Mouse (Mus musculus) forebrain, embryonic 11.5 days (tissue): Measurements from ENCODE around the gene Uri1. TPM values are rescaled to one million over a fixed set of nuclear protein-coding genes. Genes with fewer than 3 reads are reported as not detected.

Experiments
- ATAC-seq: fragments of 200-750 bp; cut with Nextera tagmentation; replicated peaks from 2 replicates; pipeline ENCODE4 v1.8.0; 2017; ENCODE audit warnings: moderate TSS enrichment; ENCODE audit not compliant: low FRiP score
- DNase-seq: peaks from one replicate; pipeline ENCODE4 v3.0.0-alpha.2; 2017; ENCODE audit warnings: low spot score
- H3K27ac ChIP-seq: fragments of 300-500 bp; sonication (generic); 2 replicates; pipeline ENCODE4 v1.5.1; 2014; ENCODE audit warnings: low read depth, low read length
- H3K27me3 ChIP-seq: fragments of 300-500 bp; sonication (generic); 2 replicates; pipeline ENCODE4 v1.6.1; 2014; ENCODE audit warnings: mild to moderate bottlenecking, low read length, mixed read lengths; ENCODE audit not compliant: control insufficient read depth, insufficient read depth
- H3K36me3 ChIP-seq: fragments of 300-500 bp; sonication (generic); 2 replicates; pipeline ENCODE4 v1.6.1; 2014; ENCODE audit warnings: mild to moderate bottlenecking, low read length, moderate library complexity, mixed read lengths; ENCODE audit not compliant: control insufficient read depth, insufficient read depth
- H3K4me1 ChIP-seq: fragments of 300-500 bp; sonication (generic); replicated peaks from 2 replicates; pipeline ENCODE4 v1.6.1; 2014; ENCODE audit warnings: low read length, mixed read lengths; ENCODE audit not compliant: control insufficient read depth, insufficient read depth
- H3K4me2 ChIP-seq: fragments of 300-500 bp; sonication (generic); 2 replicates; pipeline ENCODE4 v1.6.1; 2014; ENCODE audit warnings: low read depth, mild to moderate bottlenecking, low read length, moderate library complexity, mixed read lengths; ENCODE audit not compliant: severe bottlenecking
- H3K4me3 ChIP-seq: fragments of 300-500 bp; sonication (generic); 2 replicates; pipeline ENCODE4 v1.5.1; 2014; ENCODE audit warnings: low read depth, low read length
- H3K9ac ChIP-seq: fragments of 300-500 bp; sonication (generic); 2 replicates; pipeline ENCODE4 v1.6.1; 2014; ENCODE audit warnings: low read length
- H3K9me3 ChIP-seq: fragments of 300-500 bp; sonication (generic); 2 replicates; pipeline ENCODE4 v1.6.1; 2016; ENCODE audit warnings: low read length, mixed read lengths; ENCODE audit not compliant: control insufficient read depth
- WGBS: fragments of 180-500 bp; shearing (Covaris S2); extraction: QIAGEN DNeasy Blood & Tissue Kit; methylation state at CpG from one replicate; pipeline ENCODE4 v1.1.7; 2014; 5-methylcytosine and 5-hydroxymethylcytosine counted together
- polyA plus RNA-seq: library from polyadenylated mRNA; unstranded; fragments of >200 nt; fragmentation: Nextera tagmentation; extraction: Ambion mirVana; gene quantifications from 2 replicates; pipeline ENCODE4 v1.2.1, GENCODE M21; 2014

Uri1 gene
- polyA plus RNA-seq, 1 experiment from 2014 or later: 50.5 TPM

GRCm38 (mm10) chr7:38054246-38054645 is 30.9 kb upstream of the Uri1 start:
- no peaks in the 10 kb centered on the region for H3K27me3 ChIP-seq
- H3K4me2 ChIP-seq: no peak overlapping the region
- no peak for ATAC-seq
- no peaks in the 10 kb centered on the region for H3K4me1 ChIP-seq
- no peak overlapping the region for H3K27ac ChIP-seq
- no peak for DNase-seq
- 84% methylated on average over 9 of the region's 9 CpGs for WGBS
- no peaks in the 10 kb centered on the region for H3K9me3 ChIP-seq
- no peaks in the 10 kb centered on the region for H3K36me3 ChIP-seq
- H3K4me3 ChIP-seq: no peak overlapping the region
- H3K9ac ChIP-seq: no peak overlapping the region

GRCm38 (mm10) chr7:38047229-38047628 is 23.9 kb upstream of the Uri1 start:
- H3K27me3 ChIP-seq: no peaks in the 10 kb centered on the region
- peak; percentile 37 for DNase-seq
- no peak overlapping the region for H3K4me3 ChIP-seq
- no peak overlapping the region for H3K27ac ChIP-seq
- H3K9ac ChIP-seq: no peak overlapping the region
- ATAC-seq: no peak
- H3K9me3 ChIP-seq: no peaks in the 10 kb centered on the region
- H3K4me2 ChIP-seq: no peak overlapping the region
- no peaks in the 10 kb centered on the region for H3K36me3 ChIP-seq
- no peaks in the 10 kb centered on the region for H3K4me1 ChIP-seq
- 70% methylated on average over 5 of the region's 5 CpGs for WGBS

- Histone ChIP-seq H3K36me3 (no peaks in the 10 kb centered on the region), H3K9me3 (no peaks in the 10 kb centered on the region), H3K9ac (no peak overlapping the region), H3K4me2 (no peak overlapping the region), H3K4me1 (no peaks in the 10 kb centered on the region), H3K4me3 (no peak overlapping the region), H3K27me3 (no peaks in the 10 kb centered on the region), H3K27ac (no peak overlapping the region)
- no peak for ATAC-seq
- WGBS: 86% methylated on average over 3 of the region's 3 CpGs
- no peak for DNase-seq
Measured at GRCm38 (mm10) chr7:38041244-38041643, 17.9 kb upstream of the Uri1 start.

GRCm38 (mm10) chr7:38037586-38037985 is 14.2 kb upstream of the Uri1 start:
- Histone ChIP-seq H3K4me3 (no peak overlapping the region), H3K36me3 (no peaks in the 10 kb centered on the region), H3K9me3 (no peaks in the 10 kb centered on the region), H3K9ac (no peak overlapping the region), H3K27ac (no peak overlapping the region), H3K27me3 (no peaks in the 10 kb centered on the region), H3K4me2 (no peak overlapping the region), H3K4me1 (no peaks in the 10 kb centered on the region)
- WGBS: 76% methylated on average over 5 of the region's 5 CpGs
- ATAC-seq (no peak), DNase-seq (no peak)

GRCm38 (mm10) chr7:38031183-38031582 is 7.8 kb upstream of the Uri1 start:
- 97% methylated on average over 4 of the region's 4 CpGs for WGBS
- H3K4me3 ChIP-seq: no peak overlapping the region
- DNase-seq (no peak), ATAC-seq (no peak)
- no peak overlapping the region for H3K4me2 ChIP-seq
- no peaks in the 10 kb centered on the region for H3K9me3 ChIP-seq
- H3K36me3 ChIP-seq: no peaks in the 10 kb centered on the region
- H3K9ac ChIP-seq: no peak overlapping the region
- H3K27me3 ChIP-seq: no peaks in the 10 kb centered on the region
- H3K4me1 ChIP-seq: no peaks in the 10 kb centered on the region
- no peak overlapping the region for H3K27ac ChIP-seq

GRCm38 (mm10) chr7:38030606-38031005 is 7.3 kb upstream of the Uri1 start:
- Histone ChIP-seq H3K4me2 (no peak overlapping the region), H3K9me3 (no peaks in the 10 kb centered on the region), H3K4me1 (no peaks in the 10 kb centered on the region), H3K4me3 (no peak overlapping the region), H3K9ac (no peak overlapping the region), H3K27ac (no peak overlapping the region), H3K27me3 (no peaks in the 10 kb centered on the region), H3K36me3 (no peaks in the 10 kb centered on the region)
- WGBS: 41% methylated on average over 6 of the region's 6 CpGs
- DNase-seq (no peak), ATAC-seq (no peak)

- Histone ChIP-seq H3K27me3 (no peaks in the 10 kb centered on the region), H3K9ac (no peak overlapping the region), H3K27ac (no peak overlapping the region), H3K4me1 (no peaks in the 10 kb centered on the region), H3K4me3 (no peak overlapping the region), H3K36me3 (no peaks in the 10 kb centered on the region), H3K4me2 (no peak overlapping the region), H3K9me3 (no peaks in the 10 kb centered on the region)
- 69% methylated on average over 2 of the region's 2 CpGs for WGBS
- DNase-seq: no peak
- ATAC-seq: no peak
Measured at GRCm38 (mm10) chr7:38029986-38030385, 6.6 kb upstream of the Uri1 start.

GRCm38 (mm10) chr7:38029083-38029482 is 5.7 kb upstream of the Uri1 start:
- H3K9me3 ChIP-seq: no peaks in the 10 kb centered on the region

GRCm38 (mm10) chr7:38027940-38028600 is 4.7 kb upstream of the Uri1 start:
- Histone ChIP-seq H3K27me3 (no peaks in the 10 kb centered on the region), H3K27ac (no peak overlapping the region), H3K4me2 (no peak overlapping the region), H3K4me1 (no peaks in the 10 kb centered on the region), H3K9ac (no peak overlapping the region), H3K4me3 (no peak overlapping the region), H3K9me3 (no peaks in the 10 kb centered on the region), H3K36me3 (no peaks in the 10 kb centered on the region)
- 87% methylated on average over 7 of the region's 7 CpGs for WGBS
- DNase-seq (no peak), ATAC-seq (no peak)

More at GRCm38 (mm10) chr7:38029083-38029482, 5.7 kb upstream of the Uri1 start:
- Histone ChIP-seq H3K27me3 (no peaks in the 10 kb centered on the region), H3K4me1 (no peaks in the 10 kb centered on the region), H3K4me3 (no peak overlapping the region), H3K36me3 (no peaks in the 10 kb centered on the region), H3K4me2 (no peak overlapping the region), H3K9ac (no peak overlapping the region), H3K27ac (no peak overlapping the region)
- DNase-seq (no peak), ATAC-seq (no peak)
- WGBS: 67% methylated on average over 5 of the region's 5 CpGs
